Mouse (Mus musculus): ENCODE data around the gene Foxo3.

- TF ChIP-seq CTCF (IDR thresholded peaks at IDR 0.05; ENCODE audit: borderline replicate concordance, insufficient read depth, low read length) = no peak
- TF ChIP-seq POLR2A (IDR thresholded peaks at IDR 0.05; ENCODE audit: low read depth, low read length) = no peak
These were observed 133.8 kb downstream of the Foxo3 start for GRCm38 (mm10) chr10:42142791-42143190.

Data from embryonic fibroblast, embryonic 13.5 days (primary cell).